Mouse (Mus musculus) hindbrain, embryonic 14.5 days (tissue): ENCODE results near the gene Defb13. TPM values are rescaled to one million over a fixed set of nuclear protein-coding genes. Genes with fewer than 3 reads are reported as not detected.
A peak's percentile ranks its signal among the peaks of the same experiment; 100 is the strongest.

Source experiments
- ATAC-seq: fragments of 200-750 bp; cut with Nextera tagmentation; 2 replicates; pipeline ENCODE4 v1.8.0; 2017; ENCODE audit warnings: moderate number of reproducible peaks, mild to moderate bottlenecking, moderate TSS enrichment, moderate library complexity; ENCODE audit not compliant: low FRiP score
- DNase-seq: peaks from one replicate; pipeline ENCODE4 v3.0.0-alpha.2; 2015; ENCODE audit warnings: low spot score
- H3K27ac ChIP-seq: fragments of 300-500 bp; sonication (generic); 2 replicates; pipeline ENCODE4 v1.5.1; 2014; ENCODE audit warnings: mild to moderate bottlenecking, moderate library complexity
- H3K27me3 ChIP-seq: fragments of 300-500 bp; sonication (generic); 2 replicates; pipeline ENCODE4 v1.6.1; 2014; ENCODE audit warnings: mild to moderate bottlenecking, low read length, mixed read lengths; ENCODE audit not compliant: control insufficient read depth, insufficient read depth
- H3K36me3 ChIP-seq: fragments of 300-500 bp; sonication (generic); replicated peaks from 2 replicates; pipeline ENCODE4 v1.6.1; 2014; ENCODE audit not compliant: control insufficient read depth, insufficient read depth
- H3K4me1 ChIP-seq: fragments of 300-500 bp; sonication (generic); replicated peaks from 2 replicates; pipeline ENCODE4 v1.6.1; 2014; ENCODE audit warnings: antibody characterized with exemption, low read length, mixed read lengths; ENCODE audit not compliant: control insufficient read depth, insufficient read depth
- H3K4me2 ChIP-seq: fragments of 300-500 bp; sonication (generic); replicated peaks from 2 replicates; pipeline ENCODE4 v1.6.1; 2014; ENCODE audit warnings: mild to moderate bottlenecking, moderate library complexity
- H3K4me3 ChIP-seq: fragments of 300-500 bp; sonication (generic); replicated peaks from 2 replicates; pipeline ENCODE4 v1.5.1; 2014; ENCODE audit warnings: mild to moderate bottlenecking, low read length
- H3K9ac ChIP-seq: fragments of 300-500 bp; sonication (generic); 2 replicates; pipeline ENCODE4 v1.6.1; 2014
- H3K9me3 ChIP-seq: fragments of 300-500 bp; sonication (generic); 2 replicates; pipeline ENCODE4 v1.6.1; 2016; ENCODE audit warnings: low read length; ENCODE audit not compliant: control insufficient read depth
- WGBS: fragments of 180-500 bp; shearing (Covaris S2); extraction: QIAGEN DNeasy Blood & Tissue Kit; methylation state at CpG from one replicate; pipeline ENCODE4 v1.1.7; 2014; 5-methylcytosine and 5-hydroxymethylcytosine counted together
- polyA plus RNA-seq: library from polyadenylated mRNA; unstranded; fragments of >200 nt; fragmentation: Nextera tagmentation; extraction: Ambion mirVana; gene quantifications from 2 replicates; pipeline ENCODE4 v1.2.1, GENCODE M21; 2014

Gene Defb13
- polyA plus RNA-seq, 1 experiment from 2014 or later, result not detected

DNA sequence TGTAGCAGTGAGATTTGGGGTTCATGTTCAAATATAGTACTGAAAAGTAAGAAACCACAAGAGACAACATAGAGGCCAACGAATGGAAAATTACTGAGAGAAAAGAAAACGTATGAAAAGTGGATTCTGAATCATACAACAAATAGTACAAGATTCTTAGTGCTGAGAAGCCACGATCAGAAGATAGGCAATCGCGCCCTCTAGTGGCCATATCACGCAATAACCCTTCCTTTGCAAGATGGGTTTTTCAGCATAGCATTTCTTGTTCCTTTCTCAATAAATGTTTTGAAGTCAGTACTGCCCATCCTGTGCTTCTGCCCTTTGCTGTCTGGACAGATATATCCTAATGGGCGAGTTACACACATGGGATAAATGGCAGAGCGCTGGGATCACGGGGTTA lies 8.8 kb downstream of the Defb13 start:
- Histone ChIP-seq H3K9me3 (no peaks in the 10 kb centered on the region), H3K4me3 (no peak overlapping the region), H3K9ac (no peak overlapping the region), H3K27ac (no peak overlapping the region), H3K4me2 (no peak overlapping the region), H3K27me3 (no peaks in the 10 kb centered on the region), H3K36me3 (no peaks in the 10 kb centered on the region), H3K4me1 (no peaks in the 10 kb centered on the region)
- WGBS, result 5% methylated on average over 9 of the region's 9 CpGs
- ATAC-seq (no peak), DNase-seq (peak; percentile 78)

DNA sequence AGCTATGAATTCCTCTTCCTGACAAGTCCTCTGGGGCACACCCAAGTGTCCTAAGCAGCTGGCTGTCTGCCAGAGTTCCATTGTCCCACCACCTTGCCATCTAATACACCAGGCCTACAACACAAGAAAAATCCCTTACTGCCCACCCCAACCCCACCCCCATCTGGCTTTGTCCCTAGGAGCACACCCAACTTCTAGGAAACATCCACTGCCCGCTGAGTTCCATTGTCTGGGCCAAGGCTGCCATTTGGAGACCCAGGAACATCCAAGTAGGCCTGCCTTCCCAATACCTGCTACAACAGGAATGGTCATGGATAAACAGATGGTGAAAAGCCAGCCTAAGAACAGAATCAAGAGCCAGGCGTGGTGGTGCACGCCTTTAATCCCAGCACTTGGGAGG lies 9.8 kb downstream of the Defb13 start:
- Histone ChIP-seq H3K4me3 (no peak overlapping the region), H3K9me3 (no peaks in the 10 kb centered on the region), H3K4me2 (no peak overlapping the region), H3K4me1 (no peaks in the 10 kb centered on the region), H3K36me3 (no peaks in the 10 kb centered on the region), H3K27me3 (no peaks in the 10 kb centered on the region), H3K27ac (no peak overlapping the region), H3K9ac (no peak overlapping the region)
- no peak for ATAC-seq
- no peak for DNase-seq
- WGBS, result 79% methylated on average over 3 of the region's 3 CpGs

DNA sequence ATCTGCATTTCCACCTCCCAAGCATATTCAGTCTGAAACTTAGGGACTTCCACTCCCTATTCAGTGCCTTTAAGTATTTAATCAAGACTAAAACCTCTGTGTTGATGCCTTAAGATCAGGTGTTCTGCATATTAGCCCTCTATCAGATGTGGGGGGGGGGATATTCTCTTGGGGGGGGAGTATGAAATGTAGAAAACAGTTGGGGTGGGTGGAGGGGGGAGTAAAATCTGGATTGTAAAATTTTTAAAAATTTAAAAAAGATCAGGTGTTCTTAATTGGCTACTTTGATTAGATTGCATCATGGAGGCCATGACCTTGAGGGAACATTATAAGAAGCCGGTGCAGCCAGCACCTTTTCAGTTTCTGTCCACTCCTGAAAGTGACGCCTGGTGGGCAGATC lies 11.9 kb downstream of the Defb13 start, which contains the start of gene Fam90a1a:
Gene Fam90a1a (plus strand): TSS at position 301 of the 400 bp plus-strand sequence.
- no peak within 1 kb of the TSS for H3K4me3 ChIP-seq
- no peak within 1 kb of the TSS for H3K9ac ChIP-seq
- no peak for ATAC-seq
- H3K9me3 ChIP-seq, result no peaks in the 10 kb centered on the region
- H3K27ac ChIP-seq, result no peak within 1 kb of the TSS
- no peaks in the 10 kb centered on the region for H3K27me3 ChIP-seq
- no peaks in the 10 kb centered on the region for H3K36me3 ChIP-seq
- no peak for DNase-seq
- H3K4me1 ChIP-seq, result no peaks in the 10 kb centered on the region
- 96% methylated on average over 2 of the region's 2 CpGs for WGBS
- no peak within 1 kb of the TSS for H3K4me2 ChIP-seq

DNA sequence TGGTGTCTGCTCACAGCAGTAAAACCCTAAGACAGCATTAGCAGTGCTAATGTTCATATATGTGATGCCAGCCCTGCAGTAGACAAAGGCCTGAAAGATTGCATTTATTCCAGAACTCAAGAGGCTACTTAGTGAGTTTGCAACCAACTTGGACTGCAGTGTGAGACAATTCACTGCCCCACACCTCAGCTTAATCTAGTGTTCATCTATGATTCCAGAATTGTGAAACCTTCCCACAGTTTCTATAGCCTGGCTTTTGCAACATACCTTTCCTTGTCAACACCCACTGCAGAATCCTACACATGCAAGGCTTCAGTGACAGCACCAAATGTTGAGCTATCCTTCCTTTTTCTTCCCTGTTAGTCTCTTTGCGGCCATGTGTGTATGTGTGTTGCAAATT lies 20.1 kb downstream of the Defb13 start:
- no peak overlapping the region for H3K4me3 ChIP-seq
- H3K27ac ChIP-seq, result no peak overlapping the region
- no peak for ATAC-seq
- no peak overlapping the region for H3K4me2 ChIP-seq
- no peak for DNase-seq
- H3K9me3 ChIP-seq, result no peaks in the 10 kb centered on the region
- H3K9ac ChIP-seq, result no peak overlapping the region
- H3K36me3 ChIP-seq, result no peaks in the 10 kb centered on the region
- WGBS, result 74% methylated on average over 1 of the region's 1 CpGs
- H3K27me3 ChIP-seq, result no peaks in the 10 kb centered on the region
- H3K4me1 ChIP-seq, result no peaks in the 10 kb centered on the region

DNA sequence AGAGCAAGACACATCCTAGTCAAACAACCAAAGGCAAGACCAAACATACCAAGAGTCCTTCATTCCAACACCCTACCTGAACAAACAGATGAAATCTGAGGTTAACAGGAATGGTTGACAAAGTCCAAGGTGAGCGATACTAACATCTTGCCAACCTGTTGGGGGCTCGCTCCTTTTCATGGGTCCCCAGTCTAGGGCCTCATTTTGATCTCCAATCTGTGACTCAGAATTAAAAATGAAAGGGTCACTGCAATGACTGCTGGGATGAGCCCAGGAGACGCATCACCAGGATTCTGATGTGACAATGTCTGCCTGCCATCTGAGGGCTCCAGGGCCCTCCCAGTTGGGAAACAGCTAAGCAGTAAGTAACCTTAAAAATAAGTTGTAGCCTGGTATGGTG lies 22.9 kb downstream of the Defb13 start, which contains the start of gene Ccdc70:
Gene Ccdc70 (plus strand): TSS at position 301 of the 400 bp plus-strand sequence.
- Histone ChIP-seq H3K4me3 (no peak within 1 kb of the TSS), H3K9ac (no peak within 1 kb of the TSS), H3K36me3 (no peaks in the 10 kb centered on the region), H3K9me3 (no peaks in the 10 kb centered on the region), H3K4me1 (no peaks in the 10 kb centered on the region), H3K27ac (no peak within 1 kb of the TSS), H3K4me2 (no peak within 1 kb of the TSS), H3K27me3 (no peaks in the 10 kb centered on the region)
- no peak for DNase-seq
- 94% methylated on average over 3 of the region's 3 CpGs for WGBS
- no peak for ATAC-seq

DNA sequence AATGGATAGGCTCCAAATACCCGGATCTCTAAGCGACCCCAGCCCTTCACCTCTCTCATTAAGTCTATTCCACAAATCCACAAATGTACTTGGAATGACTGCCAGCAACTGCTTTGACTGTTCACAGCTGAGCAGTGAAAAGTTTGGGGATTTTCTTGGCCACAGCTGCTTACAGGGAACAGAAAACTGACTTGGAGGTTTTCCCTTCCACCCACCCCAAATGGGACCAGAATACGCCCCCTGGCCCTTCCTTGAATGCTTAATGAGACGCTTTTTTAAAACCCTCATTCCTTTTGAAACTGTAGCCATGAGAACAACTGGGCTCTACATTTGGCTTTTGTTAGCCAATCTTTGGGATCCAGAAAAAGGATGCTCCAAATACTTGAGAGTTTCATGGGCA lies 31.6 kb downstream of the Defb13 start:
- WGBS, result 56% methylated on average over 4 of the region's 4 CpGs
- Histone ChIP-seq H3K27me3 (no peaks in the 10 kb centered on the region), H3K9me3 (no peaks in the 10 kb centered on the region), H3K27ac (no peak overlapping the region), H3K4me3 (no peak overlapping the region), H3K36me3 (no peaks in the 10 kb centered on the region), H3K4me1 (no peaks in the 10 kb centered on the region), H3K4me2 (no peak overlapping the region), H3K9ac (no peak overlapping the region)
- DNase-seq, result no peak
- peak; percentile 59; the same call in 1 of the 2 replicates for ATAC-seq

DNA sequence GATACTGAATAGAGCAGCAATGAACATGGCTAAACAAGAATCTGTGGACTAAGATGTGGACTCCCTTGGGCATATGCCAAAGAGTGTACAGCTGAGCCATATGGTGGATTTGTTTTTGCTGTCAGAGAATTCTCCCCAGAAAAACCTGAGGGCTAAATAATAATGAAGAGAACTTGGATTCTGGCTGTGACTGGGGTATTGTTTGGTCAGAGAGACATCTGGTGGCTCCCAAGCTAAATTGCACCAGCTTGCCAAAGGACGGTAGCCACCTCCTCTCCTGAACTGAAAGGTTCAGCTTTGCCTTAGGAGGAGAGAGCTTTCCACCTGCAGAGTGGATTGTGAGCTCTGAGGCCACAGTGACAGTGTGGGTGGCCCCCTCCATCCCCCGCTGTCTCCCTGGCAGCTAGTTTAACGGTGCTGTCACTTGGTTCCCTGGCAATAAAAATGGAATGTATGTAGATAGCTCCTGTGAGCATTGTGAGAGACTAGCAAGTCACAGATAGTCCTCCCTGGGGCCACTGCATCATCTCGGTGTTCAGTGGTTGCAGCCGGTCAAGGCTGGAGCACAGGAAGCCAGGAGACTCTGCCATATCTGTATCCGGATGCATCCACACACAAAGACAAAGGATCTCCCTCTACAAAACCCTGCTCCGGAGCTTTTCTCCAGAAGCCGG lies 35.2 kb downstream of the Defb13 start:
- Histone ChIP-seq H3K4me3 (no peak overlapping the region), H3K9ac (no peak overlapping the region), H3K36me3 (no peaks in the 10 kb centered on the region), H3K9me3 (no peaks in the 10 kb centered on the region), H3K4me2 (no peak overlapping the region), H3K27me3 (no peaks in the 10 kb centered on the region), H3K4me1 (no peaks in the 10 kb centered on the region), H3K27ac (no peak overlapping the region)
- ATAC-seq, result peak; percentile 79
- whole genome bisulfite sequencing, result 55% methylated on average over 8 of the region's 8 CpGs
- DNase-seq, result peak; percentile 59

DNA sequence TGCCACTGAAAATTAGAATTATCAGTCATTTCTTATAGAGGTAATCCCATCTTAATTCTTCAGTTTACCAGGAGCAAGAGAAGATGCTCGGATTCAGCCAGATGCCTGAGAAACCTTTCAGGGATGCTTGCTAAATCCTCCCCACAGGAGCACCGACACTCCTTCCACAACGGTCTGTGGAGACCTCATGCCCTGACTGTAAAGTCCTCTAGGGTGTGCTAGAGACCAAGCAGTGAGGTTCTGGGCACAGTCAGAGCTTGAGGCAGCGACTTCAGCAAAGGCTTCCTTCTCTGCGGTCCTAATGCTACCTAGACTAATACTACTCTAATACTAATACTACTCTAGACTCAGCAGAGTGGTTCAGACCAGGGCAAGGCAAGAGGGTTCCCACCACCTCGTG lies 45.6 kb downstream of the Defb13 start:
- peak; percentile 61 for DNase-seq

DNA sequence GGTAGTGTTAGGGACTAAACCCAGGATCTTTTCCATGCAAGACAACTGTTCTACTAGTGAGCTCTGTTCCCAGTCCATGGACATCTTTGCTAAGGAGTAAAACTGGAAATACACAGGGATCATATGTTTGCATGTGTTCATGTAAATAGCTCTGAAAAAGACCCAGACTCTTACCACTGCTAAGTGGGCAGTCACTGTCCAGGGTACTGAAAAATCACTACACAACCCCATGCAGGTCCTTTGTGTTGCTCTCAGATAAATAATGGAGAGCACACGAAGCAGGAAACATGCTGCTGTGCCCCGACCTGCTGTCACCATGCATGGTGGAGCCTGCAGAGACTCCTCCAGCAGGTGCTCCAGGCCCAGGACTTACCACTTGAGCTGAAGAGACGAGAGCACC lies 48.6 kb downstream of the Defb13 start:
- no peaks in the 10 kb centered on the region for H3K4me1 ChIP-seq
- H3K27me3 ChIP-seq, result no peaks in the 10 kb centered on the region
- H3K36me3 ChIP-seq, result no peaks in the 10 kb centered on the region
- no peak overlapping the region for H3K4me3 ChIP-seq
- DNase-seq (no peak), ATAC-seq (no peak)
- no peak overlapping the region for H3K4me2 ChIP-seq
- H3K9me3 ChIP-seq, result no peaks in the 10 kb centered on the region
- WGBS, result 53% methylated on average over 3 of the region's 3 CpGs
- no peak overlapping the region for H3K9ac ChIP-seq
- H3K27ac ChIP-seq, result no peak overlapping the region

More for the DNA sequence above, 45.6 kb downstream of the Defb13 start:
- WGBS, result 25% methylated on average over 6 of the region's 6 CpGs
- H3K27ac ChIP-seq, result no peak overlapping the region
- no peaks in the 10 kb centered on the region for H3K4me1 ChIP-seq
- H3K27me3 ChIP-seq, result no peaks in the 10 kb centered on the region
- peak; percentile 81 for ATAC-seq
- H3K4me2 ChIP-seq, result no peak overlapping the region
- no peaks in the 10 kb centered on the region for H3K9me3 ChIP-seq
- no peaks in the 10 kb centered on the region for H3K36me3 ChIP-seq
- no peak overlapping the region for H3K4me3 ChIP-seq
- no peak overlapping the region for H3K9ac ChIP-seq
